Mouse (Mus musculus) brain, embryonic 18.5 days (tissue): ENCODE data around the gene Zfand4.

ENCODE experiments used
- DNase-seq: peaks from one replicate; pipeline ENCODE4 v3.0.0-alpha.2; 2012; ENCODE audit warnings: low read depth, low spot score

Gene Zfand4

GRCm38 (mm10) chr6:116374136-116374535 lies 110.1 kb downstream of the Zfand4 start:
- DNase-seq: no peak

- no peak for DNase-seq
Measured at GRCm38 (mm10) chr6:116374618-116375017, 110.6 kb downstream of the Zfand4 start.

GRCm38 (mm10) chr6:116378892-116379291 lies 114.9 kb downstream of the Zfand4 start:
- no peak for DNase-seq
